9 mouse cellular contexts compared by ENCODE assay signal in the genomic region with DNA sequence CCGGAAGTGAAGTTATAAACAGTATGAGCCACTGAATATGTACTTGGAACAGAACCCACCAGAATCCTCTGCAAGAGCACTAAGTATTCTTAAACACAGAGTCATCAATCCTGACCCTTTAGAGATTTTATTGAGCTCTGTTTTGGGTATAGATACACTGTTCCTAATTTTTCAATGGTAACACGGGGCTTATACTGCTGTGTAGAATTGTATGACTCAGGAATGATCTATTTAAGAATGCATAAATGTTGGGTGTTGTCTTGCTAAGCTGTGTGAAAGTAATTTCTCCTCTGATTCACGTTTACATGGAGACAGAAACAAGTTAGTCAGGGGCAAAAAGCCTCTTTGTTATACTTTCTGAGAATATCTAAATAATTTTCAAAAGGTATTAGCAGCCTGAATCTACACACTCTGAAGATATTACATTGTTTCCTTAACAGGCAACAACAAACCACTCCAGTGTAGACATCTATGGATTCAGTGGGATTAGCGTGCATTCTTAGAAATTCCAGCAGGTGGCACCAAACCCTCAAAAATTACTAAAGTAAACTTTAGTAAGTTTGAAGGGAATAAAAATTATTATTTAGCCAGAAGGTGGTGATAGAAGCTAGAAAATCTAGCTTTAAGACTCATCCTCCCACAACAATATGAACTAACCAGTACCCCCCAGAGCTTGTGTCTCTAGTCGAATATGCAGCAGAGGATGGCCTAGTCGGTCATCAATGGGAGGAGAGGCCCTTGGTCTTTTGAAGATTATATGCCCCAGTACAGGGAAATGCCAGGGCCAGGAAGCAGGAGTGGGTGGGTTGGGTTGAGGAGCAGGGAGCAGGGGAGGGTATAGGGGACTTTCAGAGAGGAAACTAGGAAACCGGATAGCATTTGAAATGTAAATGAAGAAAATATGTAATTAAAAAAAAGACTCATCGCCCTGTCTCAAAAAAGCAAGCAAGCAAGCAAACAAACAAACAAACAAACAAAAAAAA. TPM values are rescaled to one million over a fixed set of nuclear protein-coding genes. Genes with fewer than 3 reads are reported as not detected.
A peak's percentile ranks its signal among the peaks of the same experiment; 100 is the strongest.
DNase-seq lines count a peak whose midpoint lies in the region; ATAC-seq lines count a peak whose summit lies in the region.
"Had no signal": no experiment of that assay in that cellular context is flagged by ENCODE, and none has a peak within 500 bp of the region (broad histone marks: within the 10 kb centered on the region; RNA-seq: fewer than 3 reads in every experiment).

No protein-coding gene starts in this region.

- H3K27ac ChIP-seq in forebrain, embryonic 11.5 days (ENCODE audit: low read depth, low read length): no peak overlapping the region
- H3K27ac ChIP-seq in forebrain, embryonic 10.5 days: no peak overlapping the region
- no peak overlapping the region for H3K27ac ChIP-seq in forebrain, embryonic 16.5 days (ENCODE audit: low read length)
- no peak overlapping the region for H3K27ac ChIP-seq in midbrain, embryonic 10.5 days (replicated peaks)

- no peaks in the 10 kb centered on the region for H3K9me3 ChIP-seq in forebrain, embryonic 11.5 days (ENCODE audit: control insufficient read depth, low read length)
- no peaks in the 10 kb centered on the region for H3K9me3 ChIP-seq in forebrain, embryonic 10.5 days
- no peaks in the 10 kb centered on the region for H3K9me3 ChIP-seq in forebrain, embryonic 16.5 days (ENCODE audit: control insufficient read depth, low read length)
- H3K9me3 ChIP-seq in midbrain, embryonic 10.5 days (replicated peaks): no peaks in the 10 kb centered on the region

- no peaks in the 10 kb centered on the region for H3K27me3 ChIP-seq in forebrain, embryonic 11.5 days (ENCODE audit: control insufficient read depth, insufficient read depth, low read length)
- no peaks in the 10 kb centered on the region for H3K27me3 ChIP-seq in forebrain, embryonic 10.5 days (ENCODE audit: poor library complexity, severe bottlenecking)
- H3K27me3 ChIP-seq in forebrain, embryonic 16.5 days (replicated peaks; ENCODE audit: control insufficient read depth, insufficient read depth, low read length): no peaks in the 10 kb centered on the region
- H3K27me3 ChIP-seq in midbrain, embryonic 10.5 days (ENCODE audit: low read depth, poor library complexity, severe bottlenecking): no peaks in the 10 kb centered on the region

- no peak overlapping the region for H3K4me3 ChIP-seq in forebrain, embryonic 11.5 days (ENCODE audit: low read depth, low read length)
- H3K4me3 ChIP-seq in forebrain, embryonic 10.5 days: no peak overlapping the region
- no peak overlapping the region for H3K4me3 ChIP-seq in forebrain, embryonic 16.5 days (replicated peaks; ENCODE audit: low read length)
- no peak overlapping the region for H3K4me3 ChIP-seq in midbrain, embryonic 10.5 days

- H3K36me3 ChIP-seq in forebrain, embryonic 11.5 days (ENCODE audit: control insufficient read depth, insufficient read depth, low read length): no peaks in the 10 kb centered on the region
- no peaks in the 10 kb centered on the region for H3K36me3 ChIP-seq in forebrain, embryonic 10.5 days (replicated peaks)
- no peaks in the 10 kb centered on the region for H3K36me3 ChIP-seq in forebrain, embryonic 16.5 days (ENCODE audit: control insufficient read depth, insufficient read depth)
- H3K36me3 ChIP-seq in midbrain, embryonic 10.5 days: no peaks in the 10 kb centered on the region

- no peak overlapping the region for H3K4me2 ChIP-seq in forebrain, embryonic 11.5 days (ENCODE audit: low read depth, low read length, severe bottlenecking)
- H3K4me2 ChIP-seq in forebrain, embryonic 16.5 days (ENCODE audit: low read length): no peak overlapping the region

- peak; percentile 44; the same call in 1 of the 2 replicates for ATAC-seq in forebrain, embryonic 11.5 days (replicated peaks; ENCODE audit: low FRiP score)
- peak; percentile 86 for ATAC-seq in forebrain, embryonic 16.5 days

- H3K4me1 ChIP-seq in forebrain, embryonic 11.5 days (replicated peaks; ENCODE audit: control insufficient read depth, insufficient read depth, low read length): no peaks in the 10 kb centered on the region
- H3K4me1 ChIP-seq in forebrain, embryonic 10.5 days: no peaks in the 10 kb centered on the region
- no peaks in the 10 kb centered on the region for H3K4me1 ChIP-seq in forebrain, embryonic 16.5 days (replicated peaks; ENCODE audit: control insufficient read depth, insufficient read depth, low read length)
- H3K4me1 ChIP-seq in midbrain, embryonic 10.5 days: no peaks in the 10 kb centered on the region

- no peak overlapping the region for H3K9ac ChIP-seq in forebrain, embryonic 11.5 days (ENCODE audit: low read length)
- no peak overlapping the region for H3K9ac ChIP-seq in forebrain, embryonic 16.5 days (replicated peaks; ENCODE audit: low read depth, low read length)

- no peak for DNase-seq in forebrain, embryonic 11.5 days (ENCODE audit: low spot score)
- no peak for DNase-seq in forebrain, embryonic 10.5 days (ENCODE audit: extremely low spot score, low spot score)
- DNase-seq in urinary bladder, postnatal 36 days (ENCODE audit: low spot score in 2 of 2): peak; percentile 2 to 7
- no peak for DNase-seq in urinary bladder, postnatal 10 days (ENCODE audit: low spot score)
- peak; percentile 45 to 48 for DNase-seq in kidney, postnatal 4 days
- DNase-seq in midbrain, embryonic 10.5 days (ENCODE audit: low spot score): peak; percentile 20
- no peak for DNase-seq in B cell, adult 2 months

- WGBS in forebrain, embryonic 11.5 days: 48% methylated on average over 8 of the region's 8 CpGs
- 51% methylated on average over 8 of the region's 8 CpGs for WGBS in forebrain, embryonic 10.5 days
- 48% methylated on average over 8 of the region's 8 CpGs for WGBS in forebrain, embryonic 16.5 days
- 49% methylated on average over 8 of the region's 8 CpGs for WGBS in midbrain, embryonic 10.5 days

RNA-seq across cellular contexts. Expression of a gene that starts 22.4 kb away (rescaled TPM):
- polyA plus RNA-seq in forebrain, embryonic 11.5 days (2014; fragmentation: Nextera tagmentation; extraction: Ambion mirVana): not detected in 2 replicates
- polyA plus RNA-seq in forebrain, embryonic 10.5 days (2016; fragmentation: Nextera tagmentation; extraction: Ambion mirVana): not detected in 2 replicates
- polyA plus RNA-seq in forebrain, embryonic 16.5 days (2015; fragmentation: Nextera tagmentation; extraction: Ambion mirVana): not detected in 2 replicates
- polyA plus RNA-seq in midbrain, embryonic 10.5 days (2016; fragmentation: Nextera tagmentation; extraction: Ambion mirVana): not detected in 2 replicates
- polyA plus RNA-seq: spleen, adult 2 months had no signal

RNA-seq across cellular contexts. Expression of a gene that starts 32.1 kb away (rescaled TPM):
- 16.3 and 16.7 TPM in 2 replicates for polyA plus RNA-seq in forebrain, embryonic 11.5 days (2014; fragmentation: Nextera tagmentation; extraction: Ambion mirVana)
- polyA plus RNA-seq in forebrain, embryonic 10.5 days (2016; fragmentation: Nextera tagmentation; extraction: Ambion mirVana): 9.2 and 9.9 TPM in 2 replicates
- polyA plus RNA-seq in forebrain, embryonic 16.5 days (2015; fragmentation: Nextera tagmentation; extraction: Ambion mirVana): 26.6 and 27.5 TPM in 2 replicates
- 7.0 and 10.0 TPM in 2 replicates for polyA plus RNA-seq in midbrain, embryonic 10.5 days (2016; fragmentation: Nextera tagmentation; extraction: Ambion mirVana)

Comparison
In these comparisons a context has a peak if more than half of its experiments do, and no peak if none do; other contexts are left out.
1. DNase-seq: peak in urinary bladder, postnatal 36 days (2 of 2), kidney, postnatal 4 days (2 of 2) and midbrain, embryonic 10.5 days (single experiment); none in forebrain, embryonic 11.5 days (single experiment), forebrain, embryonic 10.5 days (single experiment), urinary bladder, postnatal 10 days (single experiment) and B cell, adult 2 months (0 of 2).